Mouse (Mus musculus): Measurements from ENCODE around the gene Cd33.

DNA sequence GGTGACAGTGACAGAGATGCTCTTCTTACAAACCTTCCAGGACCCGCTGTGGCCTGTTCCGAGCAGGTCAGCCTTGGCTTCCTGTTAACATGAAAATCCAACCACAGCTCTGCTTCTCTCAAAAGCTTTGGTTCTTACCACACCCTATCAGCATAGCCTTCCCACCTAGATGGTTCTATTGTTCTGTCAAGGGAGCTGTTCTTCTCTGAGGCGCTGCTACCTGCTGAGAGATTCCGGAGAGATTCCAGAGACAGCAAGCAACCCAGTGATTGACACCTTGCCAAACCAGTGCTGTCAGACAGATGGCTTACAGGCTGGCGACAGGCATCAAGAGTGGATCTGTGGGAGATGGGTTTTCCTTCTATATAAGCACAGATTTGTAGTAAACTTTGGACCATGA is 3.4 kb upstream of the Cd33 start:
- no peak for TF ChIP-seq CTCF (IDR thresholded peaks at IDR 0.05; ENCODE audit: control insufficient read depth, insufficient read depth, insufficient read length)
- TF ChIP-seq MAX (IDR thresholded peaks at IDR 0.05): no peak
- TF ChIP-seq CEBPB (IDR thresholded peaks at IDR 0.05; ENCODE audit: low read depth): no peak
